Mouse (Mus musculus) layer of hippocampus, postnatal 25 days (tissue): ENCODE measurements around the gene Tssk2. TPM values are rescaled to one million over a fixed set of nuclear protein-coding genes. Genes with fewer than 3 reads are reported as not detected.

Source experiments
- DNase-seq, 2 experiments: peaks; one replicate each; pipeline ENCODE4 v3.0.0; 2022; ENCODE audit warnings: mixed read lengths in 2 of 2, low spot score in 1 of 2; ENCODE audit errors: extremely low spot score in 1 of 2
- total RNA-seq, 2 experiments: library from RNA; stranded (reverse); gene quantifications; 2 replicates each; pipeline ENCODE4 v1.2.3; 2021

The Tssk2 gene
- total RNA-seq, 2 experiments from 2014 or later: not detected

- DNase-seq: no peak
Measured at GRCm38 (mm10) chr16:17939255-17939751, 40.9 kb downstream of the Tssk2 start.

GRCm38 (mm10) chr16:17943466-17943865 lies 45.0 kb downstream of the Tssk2 start:
- DNase-seq: no peak

GRCm38 (mm10) chr16:17945081-17945831 lies 46.8 kb downstream of the Tssk2 start:
- DNase-seq: no peak

- no peak for DNase-seq
Measured at GRCm38 (mm10) chr16:17949421-17949877, 51.0 kb downstream of the Tssk2 start.

Other genes starting within 250 kb of the Tssk2 start
- gene Med15, start 165.7 kb upstream of the Tssk2 start, total RNA-seq: 10 to 100 TPM; 62.7 to 82.2 TPM
- gene Klhl22, start 139.0 kb upstream of the Tssk2 start, total RNA-seq: 100 to 1,000 TPM in 1 of 2 experiments, 10 to 100 TPM in 1; 97.3 to 103 TPM
- gene Scarf2, start 101.4 kb upstream of the Tssk2 start, total RNA-seq: 1 to 10 TPM; 2.7 to 2.8 TPM
- 1 to 10 TPM; 3.6 to 3.7 TPM for gene B830017H08Rik, start 65.5 kb upstream of the Tssk2 start, total RNA-seq
- gene Car15, start 60.3 kb upstream of the Tssk2 start, total RNA-seq: 10 to 100 TPM; 12.9 to 13.5 TPM
- gene Gm20518, start 7.0 kb upstream of the Tssk2 start, total RNA-seq: 1 to 10 TPM; 2.4 to 2.7 TPM
- under 1 TPM in 1 of 2 experiments, not detected in 1; 0.15 TPM for gene Tssk1, start 4.4 kb upstream of the Tssk2 start, total RNA-seq
- 100 to 1,000 TPM; 103 to 114 TPM for gene Dgcr2, start 75 bp upstream of the Tssk2 start, total RNA-seq
- gene Ess2, start 12.7 kb downstream of the Tssk2 start, total RNA-seq: 10 to 100 TPM; 26.3 to 32.1 TPM
- gene Gsc2, start 16.4 kb downstream of the Tssk2 start, total RNA-seq: not detected
- 10 to 100 TPM; 52.6 to 53.5 TPM for gene Slc25a1, start 29.6 kb downstream of the Tssk2 start, total RNA-seq
- gene Vpreb2, start 81.8 kb downstream of the Tssk2 start, total RNA-seq: not detected
- 10 to 100 TPM; 76.0 to 85.6 TPM for gene Dgcr6, start 154.2 kb downstream of the Tssk2 start, total RNA-seq
- 10 to 100 TPM; 37.2 to 38.6 TPM for gene Prodh, start 191.6 kb downstream of the Tssk2 start, total RNA-seq
- gene Rtn4r, start 229.0 kb downstream of the Tssk2 start, total RNA-seq: 100 to 1,000 TPM; 102 to 111 TPM